Mouse (Mus musculus) macrophage (primary cell): ENCODE data around the gene Gipr. TPM values are rescaled to one million over a fixed set of nuclear protein-coding genes. Genes with fewer than 3 reads are reported as not detected.

Experiments used
- H3K27ac ChIP-seq: fragments of 350-480 bp; formaldehyde crosslinking; 2 replicates; pipeline ENCODE4 v1.9.0; 2021
- H3K36me3 ChIP-seq: fragments of 350-480 bp; formaldehyde crosslinking; 2 replicates; pipeline ENCODE4 v1.9.0; 2021; ENCODE audit errors: inconsistent target
- H3K4me3 ChIP-seq: fragments of 350-480 bp; formaldehyde crosslinking; 2 replicates; pipeline ENCODE4 v1.9.0; 2021; ENCODE audit errors: inconsistent target
- H3K79me2 ChIP-seq: fragments of 350-480 bp; formaldehyde crosslinking; 2 replicates; pipeline ENCODE4 v1.9.0; 2021; ENCODE audit errors: inconsistent target
- WGBS: methylation state at CpG from one replicate; pipeline ENCODE4 v1.1.7; 2026; ENCODE audit warnings: inconsistent platforms; ENCODE audit not compliant: missing documents; 5-methylcytosine and 5-hydroxymethylcytosine counted together
- polyA plus RNA-seq: library from polyadenylated mRNA; stranded (reverse); fragments of 250-400 nt; gene quantifications from 3 replicates; pipeline ENCODE4 v1.2.4, GENCODE M21; 2018; ENCODE audit warnings: inconsistent platforms
- total RNA-seq, 78 experiments: library from RNA; depleted of rRNA; stranded (reverse); fragments of 250-400 nt; gene quantifications; 1 replicate in 9 of 78; 2 replicates in 24 of 78; 3 replicates in 43 of 78; 4 replicates in 2 of 78; pipeline ENCODE4 v1.2.4; 2018; ENCODE audit warnings: inconsistent platforms in 56 of 78

The Gipr gene
- total RNA-seq (2018; cell fraction: chromatin; rRNA removed) = 1 to 10 TPM in 1 of 26 experiments, under 1 TPM in 5, not detected in 20; 0.22 to 1.0 (median 0.55) TPM
- not detected for total RNA-seq (2018; cell fraction: cytosol; rRNA removed)
- total RNA-seq (2018; cell fraction: nucleus; rRNA removed) = under 1 TPM in 8 of 26 experiments, not detected in 18; 0.12 to 0.82 (median 0.42) TPM
- polyA plus RNA-seq = not detected in 3 replicates

DNA sequence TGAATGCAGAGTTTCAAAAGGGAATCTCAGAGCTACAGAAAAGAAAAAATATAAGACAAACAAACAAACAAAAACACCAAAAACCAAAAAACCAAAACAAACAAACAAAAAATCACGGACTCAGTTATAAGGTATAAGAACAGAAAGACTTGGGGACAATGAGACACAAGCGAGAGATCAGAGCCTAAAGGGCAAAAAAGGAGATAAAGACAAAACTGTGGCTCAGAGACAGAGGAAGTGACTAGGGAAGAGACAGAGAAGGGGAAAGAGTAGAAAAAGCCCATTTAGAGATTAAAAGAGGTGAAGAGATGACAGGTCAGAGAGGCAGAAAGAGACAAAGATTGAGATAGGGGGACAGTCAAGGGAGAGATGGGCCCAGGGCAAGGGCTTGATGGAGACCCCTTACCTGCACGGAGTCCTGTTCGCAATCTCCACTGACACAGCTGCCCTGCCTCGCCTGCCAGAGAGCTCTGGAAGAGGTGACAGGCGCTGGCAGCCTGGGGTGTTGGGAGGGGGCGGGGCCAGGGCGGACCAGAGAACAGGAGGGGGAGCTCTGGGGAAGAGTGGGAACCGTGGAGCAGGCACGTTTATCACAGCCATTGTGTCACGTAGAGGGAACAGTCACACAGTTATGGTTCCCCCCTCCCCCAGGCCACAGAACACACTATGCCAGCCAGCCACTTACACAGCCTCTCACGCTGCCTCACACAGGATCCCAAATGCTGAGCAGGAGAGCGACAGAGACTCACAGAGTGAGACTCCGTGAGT is at the start of gene Gipr:
Gene Gipr (minus strand): TSS at position 472 of the 768 bp plus-strand sequence.
- 19% methylated on average over 14 of the region's 14 CpGs for WGBS
- no peak within 1 kb of the TSS for H3K27ac ChIP-seq
- no peaks in the 10 kb centered on the region for H3K36me3 ChIP-seq
- no peaks in the 10 kb centered on the region for H3K79me2 ChIP-seq
- no peak within 1 kb of the TSS for H3K4me3 ChIP-seq

DNA sequence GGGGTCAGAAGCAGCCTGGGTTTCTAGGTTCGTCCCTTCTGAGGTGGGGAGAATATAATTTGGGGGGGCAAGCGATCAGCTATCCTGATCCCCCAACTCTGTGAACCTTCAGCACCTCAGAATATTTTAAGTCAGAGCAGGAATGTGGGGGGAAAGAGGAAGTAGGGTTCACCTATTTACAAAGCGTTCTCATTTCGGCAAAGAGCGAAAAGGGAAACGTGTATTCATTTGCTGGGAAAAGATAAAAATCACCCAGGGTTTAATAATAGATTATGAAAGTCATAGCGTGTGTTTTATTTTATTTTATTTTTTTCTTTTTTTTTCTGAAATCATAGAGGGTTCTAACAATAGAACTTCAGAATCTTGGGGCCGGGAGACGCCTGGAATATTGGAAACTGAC is 49.0 kb upstream of the Gipr start:
- Histone ChIP-seq H3K27ac (no peak overlapping the region), H3K79me2 (no peaks in the 10 kb centered on the region), H3K4me3 (no peak overlapping the region), H3K36me3 (no peaks in the 10 kb centered on the region)
- 5% methylated on average over 7 of the region's 9 CpGs for WGBS

DNA sequence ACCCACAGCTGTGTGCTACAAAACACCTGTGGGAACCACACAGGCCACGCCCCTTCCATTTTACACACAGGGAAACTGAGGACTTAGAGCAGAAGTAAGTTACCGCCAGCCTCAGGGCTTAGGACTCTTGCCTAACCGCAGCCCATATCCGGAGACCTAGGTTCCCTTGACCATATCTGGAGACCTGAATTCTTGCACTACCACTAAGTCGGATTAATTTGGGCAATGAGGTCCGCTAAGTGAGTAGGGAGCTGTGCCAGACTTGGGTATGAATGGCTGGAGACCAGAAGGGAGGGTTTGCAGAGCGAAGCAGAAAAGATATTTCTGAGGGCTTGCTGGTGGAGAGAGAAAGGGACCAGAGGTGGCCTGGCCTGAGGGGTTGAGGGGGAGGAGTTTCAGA is 48.4 kb upstream of the Gipr start:
- H3K4me3 ChIP-seq = no peak overlapping the region
- WGBS = 11% methylated on average over 7 of the region's 7 CpGs
- no peaks in the 10 kb centered on the region for H3K79me2 ChIP-seq
- H3K36me3 ChIP-seq = no peaks in the 10 kb centered on the region
- H3K27ac ChIP-seq = no peak overlapping the region

DNA sequence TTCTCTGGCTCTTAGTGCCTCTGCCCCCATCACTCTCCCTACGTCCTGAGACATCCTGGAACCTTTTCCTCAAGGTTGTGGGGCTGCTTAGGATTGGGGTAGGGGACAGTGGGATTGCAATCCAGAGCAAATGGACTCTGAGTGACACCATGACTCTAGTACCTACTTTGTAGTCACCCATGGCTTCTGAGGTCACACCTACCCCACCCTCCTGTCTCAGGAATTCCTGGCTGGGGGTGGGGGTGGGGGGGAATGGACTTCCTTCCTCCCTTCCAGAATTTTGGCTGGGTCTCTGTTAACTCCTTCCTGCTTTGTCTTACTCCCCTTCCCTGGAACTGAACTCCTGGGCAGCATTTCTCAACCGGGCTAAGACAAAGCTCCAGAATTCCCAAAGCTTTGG is 47.5 kb upstream of the Gipr start:
- H3K4me3 ChIP-seq = no peak overlapping the region
- WGBS = 86% methylated on average over 2 of the region's 2 CpGs
- no peak overlapping the region for H3K27ac ChIP-seq
- H3K36me3 ChIP-seq = no peaks in the 10 kb centered on the region
- no peaks in the 10 kb centered on the region for H3K79me2 ChIP-seq

DNA sequence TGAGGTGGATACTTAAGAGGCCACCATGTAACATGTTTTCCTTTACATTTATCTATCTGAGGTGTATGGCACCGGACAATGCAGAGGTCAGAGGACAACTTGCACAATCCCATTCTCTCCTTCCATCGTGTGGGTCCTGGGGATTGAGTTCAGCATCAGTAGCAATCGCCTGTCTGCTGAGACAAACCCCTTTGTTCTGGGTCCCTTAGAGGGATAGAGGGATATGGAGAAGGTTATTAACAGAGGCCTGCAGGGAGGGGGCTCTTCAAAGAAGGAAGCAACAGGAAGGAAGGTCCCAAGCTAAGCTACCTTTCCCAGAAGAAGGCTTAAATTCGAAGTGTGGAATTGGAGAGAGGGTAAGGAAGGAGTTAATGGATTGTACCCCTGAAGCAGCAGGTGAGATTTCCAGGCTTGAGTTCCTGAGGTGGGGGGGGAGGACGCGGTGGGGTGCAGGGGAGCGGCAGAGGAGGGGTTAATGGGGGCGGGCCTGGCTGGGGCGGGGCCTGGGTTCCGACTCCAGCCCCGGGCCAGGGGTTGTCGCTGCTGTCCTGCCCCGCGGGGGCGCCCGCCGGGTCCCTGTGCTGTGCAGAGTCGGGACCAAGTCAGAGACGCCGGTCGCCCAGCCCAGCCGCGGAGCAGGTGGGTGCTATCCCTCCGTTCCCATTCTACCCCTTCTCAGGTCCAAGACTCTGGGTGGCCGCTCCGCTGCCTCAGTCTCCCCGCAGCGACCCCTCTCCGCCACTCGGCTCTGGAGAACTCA is 46.2 kb upstream of the Gipr start, which contains the start of gene Gpr4:
Gene Gpr4 (plus strand): TSS at position 543 of the 760 bp plus-strand sequence.
- no peak within 1 kb of the TSS for H3K27ac ChIP-seq
- WGBS = 9% methylated on average over 30 of the region's 30 CpGs
- H3K36me3 ChIP-seq = no peaks in the 10 kb centered on the region
- no peak within 1 kb of the TSS for H3K4me3 ChIP-seq
- H3K79me2 ChIP-seq = no peaks in the 10 kb centered on the region

DNA sequence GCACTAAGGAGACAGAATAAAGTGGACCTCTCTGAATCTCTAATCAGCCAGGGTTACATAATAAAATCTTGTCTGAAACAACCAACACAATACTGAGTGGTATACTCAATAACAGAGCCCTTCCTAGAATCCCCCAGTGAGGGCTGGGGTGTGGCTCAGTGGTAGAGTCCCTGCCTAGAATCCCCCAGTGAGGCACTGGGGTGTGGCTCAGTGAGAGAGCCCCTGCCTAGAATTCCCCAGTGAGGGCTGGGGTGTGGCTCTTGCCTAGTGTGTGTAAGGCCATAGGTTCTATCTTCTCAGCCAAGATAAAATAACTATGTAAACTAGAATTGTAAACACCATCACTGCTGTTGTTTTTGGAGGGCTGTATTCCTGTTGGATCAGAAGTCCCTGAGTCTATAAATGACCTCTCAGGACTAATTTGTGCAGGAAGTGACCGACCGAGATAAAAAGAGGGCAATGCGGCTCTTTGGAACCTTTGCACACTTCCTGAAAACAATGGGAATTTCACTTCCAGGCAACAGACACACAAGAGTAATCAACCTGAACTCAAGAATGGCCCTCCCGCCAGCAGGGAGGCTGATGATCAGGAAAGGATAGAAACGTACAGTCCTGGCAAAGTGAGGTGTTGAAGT is 45.2 kb upstream of the Gipr start:
- no peaks in the 10 kb centered on the region for H3K36me3 ChIP-seq
- 92% methylated on average over 5 of the region's 5 CpGs for WGBS
- no peak overlapping the region for H3K4me3 ChIP-seq
- H3K27ac ChIP-seq = no peak overlapping the region
- H3K79me2 ChIP-seq = no peaks in the 10 kb centered on the region

DNA sequence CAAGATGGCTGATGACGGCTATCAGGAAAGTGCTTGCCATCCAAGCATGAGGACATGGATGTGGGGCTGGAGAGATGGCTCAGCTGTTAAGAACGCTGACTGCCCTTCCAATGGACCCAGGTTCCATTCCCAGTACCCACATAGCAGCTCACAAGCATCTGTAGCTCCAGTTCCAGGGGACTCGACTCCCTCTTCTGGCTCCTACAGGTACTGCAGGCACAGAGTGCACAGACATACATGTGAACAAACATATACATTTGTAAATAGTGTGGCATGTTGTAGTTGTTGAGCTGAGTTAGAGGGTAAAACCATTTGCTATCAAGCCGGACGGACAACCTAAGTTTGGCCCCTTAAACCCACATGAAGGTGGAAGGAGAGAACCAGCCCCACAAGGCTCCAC is 44.1 kb upstream of the Gipr start:
- H3K36me3 ChIP-seq = peaks cover 8% of the 10 kb centered on the region; the same call in 1 of the 2 replicates
- 94% methylated on average over 5 of the region's 5 CpGs for WGBS
- no peak overlapping the region for H3K27ac ChIP-seq

DNA sequence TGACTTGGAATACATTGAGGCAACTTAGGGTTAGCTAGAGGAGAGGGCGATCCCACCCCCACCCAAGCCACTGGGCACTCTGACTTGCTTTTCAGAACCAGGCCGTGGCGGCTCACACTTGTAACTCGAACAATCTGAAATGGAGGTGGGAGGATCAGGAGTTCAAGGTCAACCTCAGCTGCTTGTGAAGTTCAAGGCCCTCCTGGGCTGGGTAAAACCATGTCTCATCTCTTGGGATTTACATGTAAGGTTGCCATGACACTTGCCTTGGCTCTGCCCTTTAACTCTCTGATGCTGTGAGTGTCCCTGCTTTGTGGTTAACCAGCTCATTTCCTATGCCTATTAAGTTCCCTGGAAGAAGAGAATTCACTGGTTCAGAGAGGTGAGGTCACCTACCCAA is 43.6 kb upstream of the Gipr start:
- WGBS = 93% methylated on average over 4 of the region's 4 CpGs
- no peaks in the 10 kb centered on the region for H3K79me2 ChIP-seq
- no peak overlapping the region for H3K27ac ChIP-seq
- H3K4me3 ChIP-seq = no peak overlapping the region
- H3K36me3 ChIP-seq = peaks cover 14% of the 10 kb centered on the region; the same call in 1 of the 2 replicates

More for the DNA sequence above, 44.1 kb upstream of the Gipr start:
- Histone ChIP-seq H3K79me2 (no peaks in the 10 kb centered on the region), H3K4me3 (no peak overlapping the region)

DNA sequence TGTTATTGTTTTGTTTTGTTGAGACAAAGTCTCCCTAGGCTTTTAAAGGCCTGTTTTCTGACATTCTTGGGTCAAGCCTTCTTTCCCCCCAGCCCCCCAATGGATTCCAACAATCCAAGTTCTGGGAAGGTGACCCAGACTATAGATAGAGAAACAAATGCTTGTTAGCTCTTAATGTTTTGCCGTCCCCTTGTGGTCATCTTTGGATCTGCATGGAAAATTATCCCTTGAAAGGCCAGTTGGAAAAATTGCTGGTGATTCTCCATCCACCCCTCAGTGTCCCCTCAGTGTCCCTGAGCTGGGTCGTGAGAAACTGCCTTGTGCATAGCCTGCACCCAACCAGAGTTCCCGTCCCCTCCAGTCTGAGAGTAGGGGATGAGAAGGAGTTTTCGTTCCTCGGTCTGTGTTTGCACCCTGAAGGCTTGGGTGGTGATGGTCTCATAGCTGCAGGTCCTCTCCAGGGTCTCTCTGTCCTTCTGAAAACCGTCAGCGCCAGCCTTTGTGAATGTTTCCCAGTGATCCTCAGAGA is 43.1 kb upstream of the Gipr start:
- H3K79me2 ChIP-seq = no peaks in the 10 kb centered on the region
- 72% methylated on average over 7 of the region's 7 CpGs for WGBS
- no peak overlapping the region for H3K27ac ChIP-seq
- H3K4me3 ChIP-seq = no peak overlapping the region
- peaks cover 18% of the 10 kb centered on the region; the same call in 1 of the 2 replicates for H3K36me3 ChIP-seq

DNA sequence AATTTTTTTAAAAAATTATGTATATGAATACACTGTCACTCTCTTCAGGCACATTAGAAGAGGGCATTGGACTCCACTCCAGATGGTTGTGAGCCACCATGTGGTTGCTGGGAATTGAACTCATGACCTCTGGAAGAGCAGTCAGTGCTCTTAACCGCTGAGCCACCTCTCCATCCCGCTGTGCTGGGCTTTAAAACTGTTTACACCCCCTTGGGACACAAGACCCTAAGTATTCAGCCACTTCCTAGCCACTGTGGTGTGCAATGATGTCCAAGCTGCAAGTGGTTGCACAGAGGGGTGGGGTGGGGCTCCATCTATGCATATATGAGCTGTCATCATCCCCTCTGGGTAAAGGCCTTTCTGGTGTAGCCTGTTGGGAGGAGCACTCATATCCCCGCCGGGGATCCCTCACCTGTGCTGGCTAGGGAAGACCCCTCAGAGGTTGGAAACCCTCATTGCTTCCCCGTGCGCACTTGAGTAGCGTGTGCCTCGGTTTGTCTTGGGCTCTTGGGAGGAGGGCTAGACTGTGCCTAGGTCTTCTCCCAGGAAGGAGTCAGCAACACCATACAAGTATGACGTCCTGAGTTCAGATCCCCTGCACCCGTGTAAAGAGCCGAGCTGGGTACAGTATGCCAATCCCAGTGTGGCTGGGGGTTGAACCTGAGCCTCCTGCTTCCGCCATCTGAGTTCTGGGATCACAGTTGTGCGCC is 42.4 kb upstream of the Gipr start:
- Histone ChIP-seq H3K27ac (no peak overlapping the region), H3K4me3 (no peak overlapping the region), H3K79me2 (no peaks in the 10 kb centered on the region), H3K36me3 (peaks cover 23% of the 10 kb centered on the region; the same call in 1 of the 2 replicates)
- 93% methylated on average over 13 of the region's 13 CpGs for WGBS

DNA sequence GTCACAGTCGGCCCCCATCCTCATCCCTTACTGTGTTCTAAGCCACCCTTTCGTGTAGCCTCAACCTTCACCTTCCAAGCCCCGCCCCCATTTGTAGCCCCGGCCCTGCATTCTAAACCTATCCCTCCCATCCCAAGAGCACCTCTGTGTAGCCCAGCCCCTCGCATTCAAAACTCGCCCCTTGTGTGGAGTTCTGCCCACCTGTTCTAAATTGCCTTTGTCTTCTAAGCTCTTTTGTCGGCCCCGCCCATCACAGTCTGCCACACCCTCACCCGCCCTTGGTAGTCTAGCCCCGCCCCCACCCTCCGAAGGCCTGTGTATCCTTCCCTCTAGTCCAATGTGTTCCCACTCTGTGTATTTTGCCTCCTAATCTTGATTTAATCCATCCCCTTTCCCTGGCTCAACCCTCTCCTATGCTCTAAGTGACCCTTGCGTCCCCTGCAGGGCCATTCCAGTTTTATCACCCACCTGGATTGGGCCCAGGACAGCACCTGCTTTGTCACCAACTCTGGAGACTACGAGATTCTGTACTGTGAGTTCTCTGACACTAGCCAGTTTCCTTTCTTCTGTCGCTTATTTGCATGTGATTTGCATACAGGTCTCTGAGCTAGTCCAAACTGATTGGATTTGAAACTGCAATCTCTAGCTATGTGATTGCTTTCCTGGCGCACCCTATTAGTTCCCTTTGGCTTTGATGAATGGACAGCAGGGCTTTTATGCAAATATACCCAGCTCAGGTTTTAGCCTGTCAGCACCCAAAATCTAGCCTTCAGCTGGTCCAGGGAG is 36.3 kb upstream of the Gipr start:
- Histone ChIP-seq H3K36me3 (peaks cover 35% of the 10 kb centered on the region; the same call in 1 of the 2 replicates), H3K27ac (no peak overlapping the region), H3K79me2 (no peaks in the 10 kb centered on the region), H3K4me3 (no peak overlapping the region)
- 91% methylated on average over 14 of the region's 15 CpGs for WGBS

DNA sequence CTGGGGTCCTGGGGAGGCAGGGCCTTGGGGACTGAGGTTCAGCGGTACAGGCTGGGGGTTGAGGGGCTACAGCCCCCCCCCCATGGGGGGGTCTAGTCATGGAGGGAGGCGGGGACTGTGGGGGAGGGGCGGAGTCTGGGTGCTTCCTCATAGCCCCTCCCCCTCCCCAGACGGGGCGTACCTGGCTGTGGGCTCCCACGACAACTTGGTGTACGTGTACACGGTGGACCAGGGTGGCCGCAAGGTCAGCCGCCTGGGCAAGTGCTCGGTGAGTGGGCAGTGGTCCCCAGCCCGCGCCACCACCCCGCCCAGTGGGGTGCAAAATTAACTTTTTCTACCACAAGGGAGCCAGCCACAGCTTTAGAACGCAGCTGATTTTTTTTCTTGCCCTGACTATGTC is 35.7 kb upstream of the Gipr start:
- 99% methylated on average over 7 of the region's 15 CpGs for WGBS
- no peaks in the 10 kb centered on the region for H3K79me2 ChIP-seq
- H3K27ac ChIP-seq = no peak overlapping the region
- H3K36me3 ChIP-seq = peaks cover 35% of the 10 kb centered on the region; the same call in 1 of the 2 replicates
- no peak overlapping the region for H3K4me3 ChIP-seq

DNA sequence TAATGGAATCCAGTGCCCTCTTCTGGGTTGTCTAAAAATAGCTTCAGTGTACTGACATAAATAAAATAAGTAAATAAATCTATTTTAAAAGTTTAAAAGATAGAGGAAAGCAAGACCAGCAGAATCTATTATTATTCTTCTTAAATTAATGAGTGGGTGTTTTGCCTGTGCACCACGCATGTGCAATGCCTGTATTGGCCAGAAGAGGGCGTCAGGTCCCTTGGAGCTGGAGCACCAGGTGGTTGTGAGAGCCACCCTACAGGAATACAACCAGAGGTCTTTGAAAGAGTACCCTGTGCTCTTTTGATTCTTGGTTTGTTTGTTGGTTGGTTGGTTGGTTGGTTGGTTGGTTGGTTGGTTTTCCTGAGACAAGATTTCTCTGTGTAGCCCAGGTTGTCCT is 32.1 kb upstream of the Gipr start:
- WGBS = 61% methylated on average over 2 of the region's 2 CpGs
- Histone ChIP-seq H3K4me3 (no peak overlapping the region), H3K36me3 (peaks cover 37% of the 10 kb centered on the region; the same call in 1 of the 2 replicates), H3K27ac (no peak overlapping the region), H3K79me2 (no peaks in the 10 kb centered on the region)
